Mouse (Mus musculus): ENCODE results near the gene Trmt61a. TPM values are rescaled to one million over a fixed set of nuclear protein-coding genes. Genes with fewer than 3 reads are reported as not detected.
A peak's percentile ranks its signal among the peaks of the same experiment; 100 is the strongest.
"Not testable (repeated sequence)": the region's sequence is repeated elsewhere in the genome, so short reads cannot be mapped to it uniquely, and the experiment has no call there.

Gene Trmt61a
- total RNA-seq (2022): 1 to 10 TPM; 2.1 to 2.7 (median 2.5) TPM

DNA sequence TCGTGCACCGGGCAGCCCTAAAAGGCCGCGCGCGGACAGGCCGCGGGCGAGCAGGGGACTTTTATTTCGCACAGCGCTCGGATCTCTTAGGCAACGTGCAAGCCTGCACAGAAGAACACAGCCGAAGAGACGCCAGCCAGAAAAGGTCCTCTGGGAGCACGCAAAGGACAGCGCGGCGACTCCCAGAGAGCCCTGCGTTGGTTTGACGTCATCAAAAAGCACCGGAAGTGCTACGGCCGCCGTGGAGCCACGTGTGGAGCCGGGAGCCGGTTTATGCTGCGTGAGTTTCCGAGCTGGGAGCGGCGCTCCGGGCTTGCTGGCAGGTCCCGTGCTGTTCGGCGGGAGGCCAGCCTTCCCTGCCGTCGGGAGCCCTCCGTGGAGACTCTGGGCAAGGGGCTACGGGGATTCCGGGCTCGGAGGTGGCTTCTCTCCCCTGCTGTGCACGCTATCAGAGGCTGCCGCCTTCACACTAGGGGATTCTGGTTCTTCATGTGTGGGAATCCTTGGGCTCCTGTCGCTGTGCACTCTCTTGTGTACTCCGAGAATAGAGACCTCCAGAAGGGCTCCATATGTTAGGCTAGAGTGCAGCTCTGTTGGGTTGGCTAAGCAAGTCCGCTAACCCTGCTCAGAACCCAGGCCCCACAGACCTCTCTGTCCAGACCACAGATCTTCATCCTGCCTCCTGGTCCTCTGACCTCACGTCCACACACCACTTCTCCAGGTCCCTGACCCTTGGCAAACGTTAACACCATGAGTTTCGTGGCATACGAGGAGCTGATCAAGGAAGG is at the start of gene Trmt61a:
Gene Trmt61a, plus strand, starts transcription at position 224 of the 788 bp plus-strand sequence.
- peak; percentile 83 to 87 for DNase-seq (ENCODE audit: low spot score in 2 of 2)

DNA sequence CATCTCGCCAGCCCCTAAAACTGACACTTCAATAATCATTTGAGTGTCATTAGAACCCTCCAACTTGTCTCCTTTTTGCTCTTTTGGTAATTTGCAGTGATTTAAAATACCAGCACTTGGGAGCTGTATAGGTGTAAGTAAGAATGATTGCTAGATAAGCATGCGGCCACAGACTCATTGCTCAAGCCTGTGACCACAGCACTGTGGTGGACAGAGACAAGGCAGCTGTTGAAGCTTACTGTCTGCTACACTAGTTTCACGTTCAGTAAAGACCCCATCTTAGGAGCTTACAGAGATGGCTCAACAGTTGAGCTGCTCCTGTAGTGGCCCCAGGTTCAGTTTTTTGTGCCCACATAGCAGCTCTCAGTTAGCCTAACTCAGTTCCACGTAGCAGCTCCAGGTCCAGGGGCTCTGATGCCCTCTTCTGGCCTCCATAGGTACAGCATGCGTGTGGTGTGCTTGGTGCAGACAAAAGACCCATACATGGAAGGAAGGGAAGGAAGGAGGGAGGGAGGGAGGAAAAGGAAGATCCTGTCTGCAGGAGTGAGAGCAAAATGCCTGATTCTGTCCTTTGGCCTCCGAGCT is 29.8 kb upstream of the Trmt61a start:
- no peak for DNase-seq (ENCODE audit: low spot score in 2 of 2)

DNA sequence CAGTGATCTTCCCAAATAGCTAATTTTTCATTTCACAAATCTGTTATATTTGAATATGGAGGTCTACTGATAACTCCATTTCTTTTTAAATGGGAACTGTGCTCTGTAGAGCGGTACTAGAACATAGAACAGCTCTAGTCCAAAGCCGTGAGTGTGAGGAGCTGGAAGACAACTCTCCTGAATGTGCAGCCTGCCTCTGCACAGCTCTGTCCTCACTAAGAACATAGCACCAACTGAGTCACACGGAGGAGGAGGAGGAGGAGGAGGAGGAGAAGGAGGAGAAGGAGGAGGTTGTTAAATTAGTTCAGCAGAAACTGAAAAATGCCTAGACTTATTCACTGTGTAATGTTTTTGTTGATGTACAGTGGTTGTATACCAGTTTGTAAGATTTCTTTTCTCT is 25.0 kb upstream of the Trmt61a start:
- DNase-seq (ENCODE audit: low spot score in 2 of 2): no peak

DNA sequence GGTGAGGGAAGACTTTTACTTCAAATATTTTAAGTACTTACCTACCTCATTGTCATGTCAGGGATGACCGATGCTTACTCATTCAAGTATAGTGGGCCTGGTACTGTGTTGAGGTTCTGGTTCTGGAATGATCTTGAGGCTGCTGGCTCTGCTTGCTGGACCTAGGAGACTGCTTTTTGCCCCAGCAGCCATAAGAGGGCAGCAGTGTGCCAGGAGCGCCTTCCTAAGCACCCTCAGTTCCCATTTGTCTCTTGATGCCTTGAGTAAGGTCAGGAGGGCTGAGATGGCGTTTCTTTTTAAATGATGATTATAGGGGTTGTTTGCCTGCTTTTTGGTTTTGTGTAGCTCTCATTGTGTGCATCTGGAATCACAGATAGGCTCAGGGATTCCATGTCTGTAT is 24.5 kb upstream of the Trmt61a start:
- peak in 1 of 2 experiments; percentile 22 for DNase-seq (ENCODE audit: low spot score in 2 of 2)

DNA sequence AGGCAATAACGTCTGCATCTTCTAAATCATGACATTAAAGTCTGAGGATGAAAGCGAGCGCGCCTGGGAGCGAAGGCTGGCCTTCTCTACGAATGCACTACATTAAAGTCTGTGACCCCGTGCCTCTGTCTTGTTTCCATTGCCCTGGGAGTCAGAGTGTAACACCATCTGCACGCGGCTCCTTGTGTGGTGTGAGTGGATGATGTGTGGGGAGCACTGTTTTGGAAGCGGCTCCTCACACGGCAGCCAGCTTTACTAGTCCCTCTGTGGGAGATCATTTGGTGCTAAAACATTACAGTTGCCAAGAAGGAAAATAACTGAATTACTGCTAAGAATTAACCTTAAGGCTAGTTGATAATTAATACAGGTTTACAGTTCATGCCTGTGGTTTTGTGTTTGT is 22.2 kb upstream of the Trmt61a start:
- DNase-seq (ENCODE audit: low spot score in 2 of 2): no peak

DNA sequence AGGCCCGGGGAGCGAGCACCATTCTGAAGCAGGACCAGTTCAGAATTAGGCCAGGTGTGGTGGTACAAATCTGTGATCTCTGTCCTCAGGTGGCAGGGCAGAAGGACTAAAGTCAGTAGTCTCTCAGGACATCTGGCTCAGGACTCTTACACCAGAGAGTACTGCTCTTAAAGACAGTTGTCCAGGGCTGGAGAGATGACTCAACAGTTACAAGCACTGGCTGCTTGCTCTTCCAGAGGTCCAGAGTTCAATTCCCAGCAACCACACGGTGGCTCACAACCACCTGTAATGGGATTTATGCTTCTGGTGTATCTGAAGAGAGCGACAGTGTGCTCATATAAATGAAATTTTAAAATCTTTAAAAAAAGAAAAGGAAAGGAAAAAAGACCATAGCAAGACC is 18.6 kb upstream of the Trmt61a start:
- DNase-seq (ENCODE audit: low spot score in 2 of 2): no peak

DNA sequence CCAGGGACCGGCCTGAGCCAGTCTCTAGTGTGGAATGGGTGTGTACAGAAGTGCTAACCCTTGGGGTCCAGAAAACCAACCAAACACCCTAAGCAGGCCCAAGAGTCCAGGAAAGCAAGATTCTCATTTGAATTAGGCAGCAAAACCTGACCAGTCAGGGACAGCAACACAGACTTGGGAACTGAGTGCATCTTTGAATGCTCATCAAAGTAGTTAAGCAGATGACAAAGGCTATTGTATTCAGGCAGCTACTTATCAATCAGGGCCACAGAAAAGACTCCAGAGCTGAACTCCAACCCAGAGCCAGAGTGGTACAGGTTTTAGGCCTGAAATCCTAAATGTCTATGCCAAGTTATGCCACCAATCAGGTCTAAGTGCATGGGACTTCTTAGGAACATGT is 17.3 kb upstream of the Trmt61a start:
- DNase-seq (ENCODE audit: low spot score in 2 of 2): no peak

DNA sequence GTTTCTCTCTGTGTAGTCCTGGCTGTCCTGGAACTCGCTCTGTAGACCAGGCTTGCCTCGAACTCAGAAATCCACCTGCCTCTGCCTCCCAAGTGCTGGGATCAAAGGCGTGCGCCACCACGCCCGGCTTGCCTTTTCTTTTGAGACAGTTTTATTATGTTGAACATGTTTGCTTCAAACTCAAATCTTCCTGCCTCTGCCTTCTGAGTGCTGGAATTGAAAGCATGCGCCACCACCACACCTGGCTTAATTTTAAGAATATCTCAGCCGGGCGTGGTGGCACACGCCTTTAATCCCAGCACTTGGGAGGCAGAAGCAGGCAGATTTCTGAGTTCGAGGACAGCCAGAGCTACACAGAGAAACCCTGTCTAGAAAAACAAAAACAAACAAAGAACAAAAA is 16.4 kb upstream of the Trmt61a start:
- not testable (repeated sequence) for DNase-seq (ENCODE audit: low spot score in 2 of 2)

DNA sequence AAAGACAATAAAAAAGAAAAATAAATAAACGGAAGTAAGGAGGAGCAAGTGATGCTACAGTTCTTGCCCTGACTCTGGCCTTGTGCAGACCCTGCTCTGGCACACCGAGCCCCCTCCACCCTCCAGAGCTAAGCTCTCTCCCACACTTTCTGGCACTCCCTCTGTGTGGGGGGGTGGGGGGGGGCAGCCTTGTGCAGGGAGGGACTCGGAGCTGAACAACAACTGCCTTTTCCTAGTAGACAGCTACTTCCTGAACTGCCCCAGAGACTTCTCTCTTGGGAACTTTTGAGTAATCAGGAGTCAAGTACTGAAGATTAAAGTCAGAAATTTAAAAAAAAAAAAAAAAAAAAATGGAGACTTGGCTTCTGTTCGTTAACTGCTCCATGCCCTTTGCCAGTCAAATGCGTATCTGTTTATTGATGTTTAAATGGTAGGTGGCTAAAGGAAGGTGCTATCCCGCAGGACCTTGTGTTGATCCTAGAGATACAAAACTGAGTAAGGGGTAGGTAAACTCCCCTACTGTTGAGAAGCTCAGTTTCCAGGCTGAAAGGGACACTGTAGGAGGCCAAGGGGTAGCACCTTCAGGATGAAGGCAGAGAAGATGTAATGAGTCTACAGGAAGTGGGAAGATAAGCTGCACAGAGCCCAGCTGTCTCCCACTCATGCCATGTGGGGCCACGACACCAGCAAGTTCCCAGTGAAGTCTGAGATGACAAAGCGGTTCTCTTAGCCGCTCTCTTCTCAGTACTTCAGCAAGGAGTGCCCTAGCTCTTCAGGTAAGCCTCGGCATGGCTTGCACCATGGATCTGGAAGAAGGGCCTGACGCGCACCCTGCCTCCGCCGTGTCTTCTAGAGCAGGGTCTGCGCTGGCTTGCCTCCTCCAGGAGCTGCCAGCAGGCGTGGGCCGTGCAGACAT is 14.4 kb upstream of the Trmt61a start:
- DNase-seq (ENCODE audit: low spot score in 2 of 2): no peak

DNA sequence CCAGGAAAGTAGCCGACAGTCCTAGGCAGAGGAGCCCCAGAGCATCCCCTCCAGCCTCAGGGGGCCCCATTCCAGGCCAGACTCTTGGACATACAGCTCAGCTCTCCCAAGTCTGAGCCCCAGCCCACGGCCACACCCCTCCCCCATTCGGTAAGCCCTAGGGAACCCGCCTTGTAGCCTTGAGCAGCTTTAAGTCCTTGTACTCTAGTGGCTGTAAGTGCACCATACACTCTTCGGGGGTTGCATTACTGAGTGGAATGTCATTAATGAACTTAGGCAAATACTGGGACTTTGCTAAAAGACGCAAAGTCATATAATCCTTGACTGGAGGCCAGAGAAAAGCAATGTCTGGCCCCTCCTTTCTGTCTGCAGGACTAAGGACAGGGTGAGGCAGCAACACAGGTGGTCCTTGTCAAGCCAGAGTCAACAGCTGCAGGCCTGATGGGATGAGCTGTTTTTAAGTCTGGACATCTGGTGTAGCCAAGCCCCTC is 13.7 kb upstream of the Trmt61a start:
- DNase-seq (ENCODE audit: low spot score in 2 of 2): no peak

DNA sequence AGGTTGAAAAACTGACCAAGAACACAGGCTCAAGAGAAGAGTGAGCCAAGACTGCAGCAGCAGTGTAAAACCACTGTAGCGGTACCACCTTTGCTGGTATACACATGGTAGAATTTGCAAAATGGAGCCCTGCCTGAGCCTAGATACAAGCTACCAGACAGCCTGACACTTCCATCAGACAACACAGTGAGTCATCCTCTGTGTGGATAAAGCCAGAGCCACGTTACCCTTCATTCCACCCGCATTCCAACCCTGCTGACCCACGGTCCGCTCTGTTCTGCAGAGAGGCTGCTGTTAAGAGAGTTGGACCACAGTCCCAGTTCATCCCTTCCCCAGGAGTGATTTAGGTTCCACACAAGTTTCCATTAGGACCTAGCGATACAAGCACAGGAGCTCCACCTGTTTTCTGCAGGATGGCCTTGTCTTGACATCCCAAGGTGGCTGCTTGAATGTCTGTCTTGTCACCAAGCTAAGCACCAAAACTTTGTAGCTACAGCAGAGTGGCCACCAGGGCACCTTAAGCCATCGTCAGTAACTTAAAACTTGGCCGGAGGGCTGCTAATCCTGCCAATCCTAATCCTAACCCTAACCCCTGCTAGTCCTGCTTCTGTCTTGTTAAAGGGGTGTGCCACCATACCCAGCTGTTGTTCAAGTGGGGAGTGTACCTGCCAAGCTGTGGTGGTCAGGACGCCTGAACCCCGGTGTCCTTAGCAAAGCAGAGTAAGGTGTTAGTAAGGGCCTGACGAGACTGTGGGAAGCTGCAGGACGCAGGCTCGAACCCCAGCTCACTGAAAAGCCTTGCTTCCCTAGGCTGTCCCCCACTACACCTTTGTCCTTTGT is 12.6 kb upstream of the Trmt61a start:
- no peak for DNase-seq (ENCODE audit: low spot score in 2 of 2)

DNA sequence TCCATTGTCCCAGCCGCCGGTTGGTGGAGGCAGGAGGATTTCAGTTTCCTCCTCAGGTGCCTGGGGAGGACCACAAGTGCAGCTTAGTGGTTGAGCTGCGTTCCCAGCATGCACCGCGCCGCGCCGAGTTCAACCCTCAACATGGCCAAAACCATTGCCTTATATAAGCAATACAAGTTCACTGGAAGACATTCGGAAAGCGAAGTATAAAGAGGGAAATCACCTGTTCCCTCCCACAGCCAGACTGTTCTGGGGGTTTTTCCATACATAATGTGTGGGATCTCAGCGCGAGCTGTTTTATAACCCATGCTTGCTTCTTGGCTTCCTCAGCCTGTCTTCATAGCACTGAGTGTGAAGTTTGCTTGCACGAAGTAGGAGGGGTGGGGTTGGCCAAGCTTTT is 11.5 kb upstream of the Trmt61a start:
- no peak for DNase-seq (ENCODE audit: low spot score in 2 of 2)

DNA sequence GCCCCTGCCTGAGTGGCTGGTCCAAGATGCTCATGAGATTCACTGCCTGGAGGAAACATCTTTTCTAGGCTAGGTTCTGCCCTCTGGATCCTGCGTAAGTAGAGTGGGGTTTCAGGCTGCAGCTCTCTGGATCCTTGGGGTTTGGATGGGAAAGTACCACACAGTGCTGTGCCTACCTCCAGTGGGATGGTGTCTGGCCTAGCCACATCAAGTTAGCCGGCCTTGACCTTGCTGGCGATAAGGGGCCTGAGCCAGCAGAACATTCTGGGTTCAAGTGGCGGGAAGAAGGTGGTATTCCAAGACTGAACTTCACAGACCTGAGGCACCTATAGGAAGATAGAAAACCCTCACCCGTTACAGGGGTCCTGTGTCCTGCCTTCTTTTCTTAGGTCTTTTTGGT is 10.5 kb upstream of the Trmt61a start:
- no peak for DNase-seq (ENCODE audit: low spot score in 2 of 2)

DNA sequence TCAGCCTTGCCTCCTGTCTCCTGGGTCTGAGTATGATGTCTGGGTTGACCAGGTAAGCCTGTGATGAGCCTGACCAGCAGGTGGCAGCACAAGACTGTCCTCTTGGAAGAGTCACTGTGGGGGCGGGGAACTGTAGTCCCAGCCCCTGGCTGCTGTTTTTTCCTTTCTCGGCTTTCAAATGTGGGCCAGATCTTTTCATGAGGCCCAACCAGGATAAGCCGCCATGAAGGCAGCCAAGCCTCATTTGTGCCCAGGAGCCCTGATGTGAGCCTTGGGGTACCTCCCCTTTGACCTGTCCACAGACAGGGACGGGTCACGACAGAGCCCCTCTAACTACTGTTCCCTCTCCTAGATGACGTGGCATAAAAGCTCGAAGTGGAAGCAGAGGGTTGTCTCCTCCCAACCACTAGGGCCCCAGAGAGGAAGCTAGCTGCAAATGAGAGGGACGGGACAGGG is 9.4 kb upstream of the Trmt61a start:
- DNase-seq (ENCODE audit: low spot score in 2 of 2): peak; percentile 93 to 95

DNA sequence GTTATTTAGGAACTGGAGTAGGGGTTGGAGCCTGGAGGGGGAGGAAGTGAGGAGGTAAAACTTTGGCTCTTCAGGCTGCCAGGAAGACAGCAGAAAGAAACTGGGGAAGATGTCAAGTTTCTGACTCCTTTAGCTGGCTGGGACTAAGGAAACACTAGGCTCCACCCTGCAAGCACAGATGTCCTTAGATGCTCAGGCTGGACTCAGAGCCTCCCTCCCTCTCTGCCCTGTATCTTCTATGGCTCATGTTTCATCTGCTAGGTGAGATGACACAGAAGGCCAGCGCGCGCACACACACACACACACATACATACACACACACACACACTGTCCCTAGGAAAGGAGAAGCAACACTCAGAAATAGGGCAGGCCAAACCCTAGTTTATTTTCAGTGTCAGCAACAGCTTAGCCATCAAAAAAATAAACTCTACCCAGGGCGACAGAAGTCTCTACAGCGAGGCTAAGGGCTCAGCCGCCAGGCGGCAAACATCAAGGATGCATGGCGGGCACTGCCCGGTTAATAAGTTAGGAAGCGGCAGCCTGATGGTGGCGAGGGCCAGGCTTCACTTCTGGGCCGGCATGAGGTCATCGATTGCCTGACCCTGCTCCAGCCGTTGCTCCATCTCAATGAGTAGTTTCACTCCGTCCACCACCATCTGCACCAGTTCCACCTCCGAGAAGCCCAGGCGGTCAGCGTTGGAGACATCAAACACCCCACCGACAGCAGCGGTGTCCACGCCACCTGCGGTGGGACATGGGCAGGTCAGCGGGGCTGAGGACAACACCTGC is 8.7 kb upstream of the Trmt61a start:
- no peak for DNase-seq (ENCODE audit: low spot score in 2 of 2)

DNA sequence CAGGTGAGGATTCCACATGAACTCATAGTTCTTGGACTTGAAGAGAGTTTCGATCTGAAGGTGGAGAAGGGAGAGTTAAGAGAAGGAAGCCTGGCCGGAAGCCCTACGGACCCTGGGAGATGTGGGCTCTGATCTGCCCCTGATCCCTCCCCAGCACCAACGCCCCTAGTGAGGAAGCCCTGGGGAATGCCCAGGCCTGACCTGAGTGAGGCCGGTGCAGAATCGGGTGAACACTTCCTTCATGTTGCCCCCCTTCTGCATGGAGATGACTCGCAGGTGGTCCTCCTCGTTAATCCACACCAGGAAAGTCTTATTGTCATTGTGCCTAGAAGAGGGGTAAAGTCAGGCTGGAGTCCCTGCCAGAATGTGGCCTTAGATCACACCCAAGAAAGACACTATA is 7.9 kb upstream of the Trmt61a start:
- no peak for DNase-seq (ENCODE audit: low spot score in 2 of 2)

DNA sequence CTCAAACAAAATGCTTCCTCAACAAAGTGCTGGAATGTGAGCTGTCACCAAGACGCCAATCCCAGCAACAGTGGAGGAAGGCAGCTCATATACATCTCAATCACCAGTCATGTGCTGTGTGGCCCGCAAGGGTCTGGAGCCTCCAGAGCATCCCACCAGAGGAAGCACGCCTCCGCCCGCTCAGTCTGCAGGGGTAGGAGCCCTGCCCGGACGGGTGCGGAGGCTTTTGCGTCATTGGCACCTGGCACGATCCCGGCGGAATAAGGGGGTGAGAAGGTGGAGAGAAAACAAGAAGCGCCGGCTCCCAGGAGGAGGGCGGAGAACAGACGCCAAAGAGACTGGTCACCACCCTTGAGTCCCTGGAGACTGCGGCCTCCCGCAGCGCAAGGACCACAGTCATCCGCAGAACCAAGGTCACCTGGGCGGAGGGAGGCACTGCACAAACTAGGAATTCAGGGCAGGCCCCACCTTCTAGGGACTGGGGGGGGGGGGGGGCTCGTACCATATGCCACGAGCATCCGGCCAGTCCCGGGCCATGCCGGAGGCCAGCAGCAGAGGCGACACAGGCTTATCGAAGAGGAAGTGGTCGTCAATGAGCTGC is 7.4 kb upstream of the Trmt61a start:
- no peak for DNase-seq (ENCODE audit: low spot score in 2 of 2)

DNA sequence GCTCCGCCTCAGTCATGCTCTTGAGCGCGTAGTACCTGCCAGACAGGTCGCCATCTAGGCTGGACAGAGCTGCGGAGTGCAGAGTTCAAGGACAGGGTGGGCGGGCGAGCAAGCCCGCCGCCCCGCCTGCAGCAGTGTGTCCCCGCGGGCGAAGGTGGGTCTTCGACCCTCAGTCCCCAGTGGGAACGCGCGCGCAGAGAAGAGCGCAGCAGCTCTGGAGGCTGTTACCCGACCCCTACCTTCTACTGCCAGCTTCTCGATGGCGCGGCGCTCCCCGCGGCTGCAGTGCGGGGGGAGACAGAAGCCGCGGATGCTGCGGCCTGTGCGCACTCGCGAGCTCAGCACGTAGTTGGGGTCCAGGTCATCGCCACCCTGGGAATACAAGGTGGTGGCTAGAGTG is 6.9 kb upstream of the Trmt61a start:
- DNase-seq (ENCODE audit: low spot score in 2 of 2): no peak

DNA sequence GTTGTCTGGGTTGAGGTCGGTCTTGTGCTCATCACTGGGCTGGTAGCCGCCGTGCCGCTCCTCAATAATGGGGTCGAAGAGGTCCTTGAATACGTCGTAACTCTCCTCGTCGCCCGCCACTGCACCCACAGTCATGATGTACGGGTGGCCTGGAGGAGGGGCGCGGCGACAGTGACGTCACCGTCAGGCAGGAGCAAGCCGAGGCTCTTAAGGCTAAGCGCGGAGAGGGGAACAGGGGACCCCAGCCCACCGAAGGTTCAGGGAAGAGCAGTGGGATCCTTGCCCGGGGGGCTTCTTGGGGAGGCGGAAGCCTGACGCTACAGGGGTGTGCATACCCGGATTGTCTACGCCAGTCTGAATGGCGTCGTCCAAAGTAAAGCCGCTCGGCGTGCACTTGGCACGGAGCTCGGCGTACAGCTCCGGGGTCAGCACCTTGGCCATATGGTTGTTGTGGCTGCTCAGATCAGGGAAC is 6.4 kb upstream of the Trmt61a start:
- no peak for DNase-seq (ENCODE audit: low spot score in 2 of 2)

DNA sequence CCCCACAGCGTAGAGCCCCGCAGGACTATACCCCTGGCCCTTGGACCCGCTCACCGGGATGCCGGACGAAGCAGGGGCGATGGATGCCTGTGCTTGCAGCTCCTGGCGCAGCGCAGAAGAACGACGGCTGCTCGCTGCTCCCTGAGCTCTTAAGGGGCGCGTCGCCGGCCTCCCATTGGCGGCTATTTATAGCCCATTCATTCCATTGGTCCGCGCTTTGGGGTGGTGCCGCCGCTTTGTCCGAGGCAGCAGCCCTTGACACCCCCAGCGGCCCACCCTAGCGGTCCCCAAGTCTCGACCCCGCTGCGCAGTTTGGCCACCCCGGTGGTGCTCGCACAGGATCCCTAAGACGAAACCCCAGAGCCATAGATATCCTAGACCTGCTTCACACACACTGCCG is 5.7 kb upstream of the Trmt61a start, which contains the start of gene Ckb:
Gene Ckb, minus strand, starts transcription at position 163 of the 400 bp plus-strand sequence.
- peak in 1 of 2 experiments; percentile 60 for DNase-seq (ENCODE audit: low spot score in 2 of 2)

All from gastrocnemius, adult 8-10 months (tissue).